ENCODE assay signal across 9 mouse cellular contexts in the genomic region with DNA sequence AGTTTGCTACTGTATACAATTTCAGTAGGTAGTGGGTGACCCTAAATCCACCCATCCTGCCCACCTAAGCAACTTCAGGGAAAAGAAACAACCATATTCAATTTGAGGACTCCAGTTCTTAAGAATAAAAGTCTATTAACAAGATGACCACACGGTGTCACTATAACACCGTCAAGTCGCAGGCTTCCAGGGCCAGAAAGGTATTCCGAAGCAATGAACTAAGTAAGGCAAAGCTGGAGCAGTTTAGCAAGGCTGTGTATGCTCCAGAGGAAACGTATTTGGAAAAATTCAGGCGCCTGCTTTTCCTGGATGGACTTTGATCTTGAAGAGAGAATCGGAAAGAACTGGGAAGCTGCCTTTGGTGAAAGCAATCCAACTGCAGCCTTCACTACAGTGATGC. TPM values are rescaled to one million over a fixed set of nuclear protein-coding genes. Genes with fewer than 3 reads are reported as not detected.
DNase-seq lines count a peak whose midpoint lies in the region; ATAC-seq lines count a peak whose summit lies in the region.
"Had no signal": no experiment of that assay in that cellular context is flagged by ENCODE, and none has a peak within 500 bp of the region (broad histone marks: within the 10 kb centered on the region; RNA-seq: fewer than 3 reads in every experiment).

No protein-coding gene starts in this region.

- H3K36me3 ChIP-seq in neural tube, embryonic 15.5 days = no peaks in the 10 kb centered on the region
- no peaks in the 10 kb centered on the region for H3K36me3 ChIP-seq in midbrain, embryonic 14.5 days (ENCODE audit: control insufficient read depth, insufficient read depth, low read length)
- H3K36me3 ChIP-seq: midbrain, embryonic 12.5 days had no signal

- peaks cover 6% of the 10 kb centered on the region; the same call in 1 of the 2 replicates for H3K27me3 ChIP-seq in neural tube, embryonic 15.5 days (replicated peaks)
- no peaks in the 10 kb centered on the region for H3K27me3 ChIP-seq in midbrain, embryonic 14.5 days (ENCODE audit: control insufficient read depth, insufficient read depth, low read length)

- ATAC-seq in neural tube, embryonic 15.5 days (ENCODE audit: low FRiP score) = no peak
- ATAC-seq in hematopoietic stem cell, adult 5-6 weeks (replicated peaks in 1 of 2; ENCODE audit: insufficient read depth in 1 of 2, low FRiP score in 2 of 2, low TSS enrichment in 1 of 2, low read depth in 1 of 2, poor library complexity in 2 of 2, severe bottlenecking in 2 of 2) = peak; percentile 67 to 72; a peak in 3 of 4 replicates
- ATAC-seq in midbrain, embryonic 14.5 days (ENCODE audit: low FRiP score, low TSS enrichment) = no peak

- H3K27ac ChIP-seq in neural tube, embryonic 15.5 days (replicated peaks) = no peak overlapping the region
- no peak overlapping the region for H3K27ac ChIP-seq in midbrain, embryonic 14.5 days (replicated peaks; ENCODE audit: low read depth, low read length)
- H3K27ac ChIP-seq: midbrain, embryonic 12.5 days had no signal

- H3K4me1 ChIP-seq in neural tube, embryonic 15.5 days = no peaks in the 10 kb centered on the region
- no peaks in the 10 kb centered on the region for H3K4me1 ChIP-seq in midbrain, embryonic 14.5 days (ENCODE audit: control insufficient read depth, insufficient read depth, low read length)
- H3K4me1 ChIP-seq: midbrain, embryonic 12.5 days had no signal

- no peak overlapping the region for H3K4me2 ChIP-seq in neural tube, embryonic 15.5 days
- H3K4me2 ChIP-seq in midbrain, embryonic 14.5 days (ENCODE audit: low read length) = no peak overlapping the region
- H3K4me2 ChIP-seq: midbrain, embryonic 12.5 days had no signal

- 3% methylated on average over 7 of the region's 7 CpGs for WGBS in neural tube, embryonic 15.5 days
- WGBS in midbrain, embryonic 14.5 days = 2% methylated on average over 7 of the region's 7 CpGs

- H3K9me3 ChIP-seq in neural tube, embryonic 15.5 days (replicated peaks) = no peaks in the 10 kb centered on the region
- no peaks in the 10 kb centered on the region for H3K9me3 ChIP-seq in midbrain, embryonic 14.5 days (ENCODE audit: control insufficient read depth, low read length)
- H3K9me3 ChIP-seq: midbrain, embryonic 12.5 days had no signal

- DNase-seq in neural tube, embryonic 10.5 days (ENCODE audit: extremely low spot score, low spot score) = peak; percentile 52
- peak; percentile 31 for DNase-seq in T-cell, adult 2 months (ENCODE audit: low spot score)
- DNase-seq in embryo, embryonic 10 days (ENCODE audit: low spot score) = peak; percentile 92
- peak; percentile 40 to 49 for DNase-seq in layer of hippocampus, postnatal 10 days (ENCODE audit: low spot score in 2 of 2)
- DNase-seq in midbrain, embryonic 14.5 days = peak; percentile 92
- no peak for DNase-seq in urinary bladder, adult 18-20 months (ENCODE audit: low spot score in 2 of 2)

- no peak overlapping the region for H3K9ac ChIP-seq in neural tube, embryonic 15.5 days (replicated peaks)
- no peak overlapping the region for H3K9ac ChIP-seq in midbrain, embryonic 14.5 days (replicated peaks; ENCODE audit: low read length)
- H3K9ac ChIP-seq: midbrain, embryonic 12.5 days had no signal

- no peak overlapping the region for H3K4me3 ChIP-seq in neural tube, embryonic 15.5 days (replicated peaks)
- no peak overlapping the region for H3K4me3 ChIP-seq in midbrain, embryonic 14.5 days (replicated peaks; ENCODE audit: low read depth, low read length)
- H3K4me3 ChIP-seq: midbrain, embryonic 12.5 days had no signal

RNA-seq across cellular contexts. Expression of a gene that starts 27.1 kb away (rescaled TPM):
- polyA plus RNA-seq in neural tube, embryonic 15.5 days (2015; fragmentation: Nextera tagmentation; extraction: Ambion mirVana) = 0.22 and 0.37 TPM in 2 replicates
- total RNA-seq in hematopoietic stem cell, adult 5-6 weeks (2017) = not detected in 2 replicates
- total RNA-seq in layer of hippocampus, postnatal 10 days (2021) = not detected
- polyA plus RNA-seq in midbrain, embryonic 14.5 days (2014; fragmentation: Nextera tagmentation; extraction: Ambion mirVana) = 0.07 TPM in 1 of 2 replicates, not detected in the other
- polyA plus RNA-seq: midbrain, embryonic 12.5 days had no signal

RNA-seq across cellular contexts. Expression of a gene that starts 43.8 kb away (rescaled TPM):
- 0.14 and 0.17 TPM in 2 replicates for polyA plus RNA-seq in neural tube, embryonic 15.5 days (2015; fragmentation: Nextera tagmentation; extraction: Ambion mirVana)
- total RNA-seq in hematopoietic stem cell, adult 5-6 weeks (2017) = not detected in 2 replicates
- not detected for total RNA-seq in layer of hippocampus, postnatal 10 days (2021)
- polyA plus RNA-seq in midbrain, embryonic 14.5 days (2014; fragmentation: Nextera tagmentation; extraction: Ambion mirVana) = not detected in 2 replicates
- polyA plus RNA-seq: midbrain, embryonic 12.5 days had no signal

Comparison
In these comparisons a context has a peak if more than half of its experiments do, and no peak if none do; other contexts are left out.
1. DNase-seq: peak in neural tube, embryonic 10.5 days (single experiment), T-cell, adult 2 months (single experiment), embryo, embryonic 10 days (single experiment), layer of hippocampus, postnatal 10 days (2 of 2) and midbrain, embryonic 14.5 days (single experiment); none in urinary bladder, adult 18-20 months (0 of 2).
2. ATAC-seq: peak in hematopoietic stem cell, adult 5-6 weeks (2 of 2); none in neural tube, embryonic 15.5 days (single experiment) and midbrain, embryonic 14.5 days (single experiment).